Mouse (Mus musculus) urinary bladder, adult 18-20 months (tissue): ENCODE measurements around the gene Dusp6.
"Not testable (repeated sequence)": the region's sequence is repeated elsewhere in the genome, so short reads cannot be mapped to it uniquely, and the experiment has no call there.

Experiments
- DNase-seq, 2 experiments: peaks; one replicate each; pipeline ENCODE4 v3.0.0; 2022; ENCODE audit warnings: low spot score in 2 of 2, mixed read lengths in 2 of 2

Dusp6 gene

DNA sequence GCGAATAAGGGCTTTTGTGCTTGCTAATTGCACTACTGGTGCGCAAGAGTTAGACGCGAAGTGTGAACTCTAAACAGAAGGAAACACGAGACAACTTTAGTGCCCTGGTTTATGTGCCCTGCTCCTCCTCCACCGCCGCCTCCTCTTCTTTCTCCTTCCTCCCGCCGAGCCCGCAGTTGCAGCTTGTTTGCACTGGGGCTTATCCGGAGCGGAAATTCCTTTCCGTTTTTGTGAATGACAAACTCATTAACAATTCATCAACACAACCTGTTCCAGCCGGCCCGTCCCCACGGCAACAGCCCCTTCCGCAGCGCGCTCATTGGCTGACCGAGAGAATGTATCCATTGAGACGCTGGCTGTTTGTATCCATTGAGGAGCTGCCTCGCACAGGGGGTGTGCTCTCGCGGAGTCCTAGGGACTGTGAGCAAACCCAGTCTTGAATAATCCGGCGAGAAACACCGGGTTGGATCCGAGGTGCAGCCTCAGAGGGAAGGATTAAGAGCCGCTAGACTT lies at the start of gene Dusp6:
Dusp6 (plus strand) TSS at position 365 of the 513 bp plus-strand sequence.
- peak; percentile 86 to 96 for DNase-seq

- no peak for DNase-seq
These were observed 48.4 kb upstream of the Dusp6 start for GRCm38 (mm10) chr10:99214421-99215299.

DNA sequence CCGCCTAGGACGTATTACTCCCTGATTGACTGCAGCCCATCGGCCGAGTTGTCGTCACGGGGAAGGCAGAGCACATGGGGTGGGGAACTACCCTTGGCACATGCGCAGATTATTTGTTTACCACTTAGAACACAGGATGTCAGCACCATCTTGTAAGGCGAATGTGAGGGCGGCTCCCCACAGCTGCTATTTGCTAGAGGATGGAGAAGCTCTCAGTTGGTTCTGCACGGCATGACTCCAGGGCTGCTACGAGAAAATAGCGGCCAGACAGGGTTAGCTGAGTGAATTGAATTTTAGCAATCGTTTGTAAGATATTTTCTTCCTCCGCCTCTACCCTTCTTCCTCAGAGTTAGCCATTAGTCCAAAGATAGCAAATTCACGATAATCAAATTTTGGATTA lies 46.5 kb upstream of the Dusp6 start:
- not testable (repeated sequence) for DNase-seq

DNA sequence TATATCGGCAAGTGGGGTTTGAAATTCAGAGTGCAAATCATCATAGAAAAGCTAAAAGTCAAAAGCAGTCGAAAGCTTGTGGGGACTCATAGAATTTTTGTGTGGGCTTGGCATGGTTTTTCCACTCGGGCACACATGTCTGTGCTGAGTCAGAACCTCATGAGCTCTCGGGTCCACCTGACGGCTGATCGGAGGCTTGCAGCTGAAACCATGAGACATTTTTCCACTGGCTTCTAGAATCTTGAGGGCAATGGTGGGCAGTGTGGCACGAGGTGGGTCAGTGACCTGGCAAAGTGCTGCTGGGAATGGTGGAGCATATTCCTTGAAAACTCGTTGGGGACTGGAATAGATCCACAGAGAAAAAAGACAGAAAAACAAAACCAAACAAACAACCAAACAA lies 41.5 kb upstream of the Dusp6 start:
- DNase-seq, result no peak

- DNase-seq, result no peak
These were observed 40.3 kb upstream of the Dusp6 start for GRCm38 (mm10) chr10:99222726-99223125.

- no peak for DNase-seq
These were observed 38.8 kb upstream of the Dusp6 start for GRCm38 (mm10) chr10:99224218-99224617.

GRCm38 (mm10) chr10:99226782-99227181 lies 36.2 kb upstream of the Dusp6 start:
- no peak for DNase-seq

DNA sequence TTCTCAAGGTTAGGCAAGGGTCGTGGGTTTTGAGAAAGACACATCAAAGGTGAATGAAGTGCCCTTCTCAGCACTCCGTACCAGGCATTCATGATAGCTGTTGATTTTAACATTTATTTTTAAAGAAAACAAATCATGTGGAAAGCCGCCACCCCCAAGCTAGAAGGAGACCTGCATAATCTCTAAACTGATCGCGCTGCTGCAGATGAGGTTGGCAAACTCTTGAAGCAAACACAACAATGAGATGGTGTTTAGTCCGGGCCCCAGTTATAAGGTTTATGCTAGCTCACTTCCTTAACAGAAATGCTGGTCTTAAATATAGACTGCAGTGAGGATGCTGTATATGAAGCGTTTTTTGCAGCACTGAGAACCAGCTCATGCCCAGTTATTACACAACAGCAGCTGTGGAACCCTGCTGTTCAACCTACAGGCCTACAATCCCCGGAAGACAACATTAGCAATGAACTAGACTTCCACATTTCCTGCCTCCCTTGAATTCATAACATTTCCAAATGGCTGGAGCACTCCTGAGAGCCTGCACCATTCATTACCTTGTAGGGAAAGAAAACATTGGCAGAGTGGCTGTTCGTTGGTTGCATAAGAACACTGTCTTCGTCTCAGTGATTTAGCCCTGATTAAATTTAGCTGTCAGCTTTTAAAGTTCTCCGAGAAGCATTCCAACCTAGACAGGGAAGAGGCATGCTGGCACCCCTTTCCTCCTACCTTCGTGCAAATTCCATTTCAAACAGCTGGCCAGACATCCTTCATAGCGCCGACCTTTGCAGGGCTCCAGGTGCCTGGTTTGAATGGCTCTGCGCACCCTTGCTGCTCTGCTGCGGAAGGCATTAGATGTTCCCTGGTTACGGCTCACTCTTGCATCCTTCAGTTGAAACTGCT lies 34.8 kb upstream of the Dusp6 start:
- no peak for DNase-seq

GRCm38 (mm10) chr10:99229031-99229684 lies 33.9 kb upstream of the Dusp6 start:
- no peak for DNase-seq

DNA sequence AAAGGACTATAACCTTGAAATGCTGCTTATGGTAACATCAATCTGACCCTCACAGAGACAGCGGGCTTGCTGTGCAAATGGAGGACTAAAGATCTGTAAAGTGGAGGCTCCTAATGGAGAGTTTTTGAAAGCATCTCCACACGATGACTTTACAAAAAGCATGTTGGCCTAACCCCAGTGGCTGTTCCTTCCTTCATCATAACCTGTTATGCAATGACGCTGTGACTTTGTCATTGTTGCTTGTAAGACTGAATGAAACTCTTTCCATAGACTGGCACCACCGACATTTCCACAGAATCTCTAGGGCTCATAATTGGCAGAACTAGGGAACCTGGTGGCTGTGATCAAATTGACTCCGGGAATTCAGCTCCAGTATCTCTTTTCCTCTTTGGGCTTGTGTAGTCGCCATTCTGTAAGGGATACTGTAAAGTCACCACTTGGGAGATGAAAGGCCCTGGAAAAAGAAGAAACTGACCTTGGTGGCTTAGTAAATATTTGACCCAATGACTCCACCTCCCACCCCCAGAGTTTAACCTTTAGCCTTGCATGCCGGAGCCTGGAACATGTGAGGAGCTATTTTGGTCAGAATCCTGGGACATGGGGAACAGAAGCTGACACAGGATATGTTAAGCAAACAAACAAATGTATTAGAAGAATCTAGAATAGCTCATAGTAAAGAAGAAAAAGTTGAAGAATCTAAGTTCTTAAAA lies 30.4 kb upstream of the Dusp6 start:
- no peak for DNase-seq

DNA sequence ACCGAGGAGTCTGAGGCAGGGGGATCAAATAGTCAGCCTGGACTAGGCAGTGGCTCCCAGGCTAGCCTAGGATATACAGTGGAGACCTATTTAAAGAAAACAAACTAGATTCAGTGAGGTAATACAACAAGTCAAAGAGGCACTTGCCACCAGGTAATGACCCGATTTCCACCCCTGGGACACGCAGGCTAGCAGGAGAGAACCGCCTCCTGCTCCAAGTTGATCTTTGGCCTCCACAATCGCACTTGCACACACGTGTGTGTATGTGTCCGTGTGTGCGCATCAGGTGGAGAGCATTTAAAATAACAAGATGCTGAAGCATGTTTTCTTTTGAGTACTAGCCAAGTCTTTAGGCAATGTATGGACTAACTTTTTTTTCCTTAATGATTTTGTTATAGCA lies 28.7 kb upstream of the Dusp6 start:
- no peak for DNase-seq

- DNase-seq, result no peak
These were observed 27.9 kb upstream of the Dusp6 start for GRCm38 (mm10) chr10:99235081-99235480.

DNA sequence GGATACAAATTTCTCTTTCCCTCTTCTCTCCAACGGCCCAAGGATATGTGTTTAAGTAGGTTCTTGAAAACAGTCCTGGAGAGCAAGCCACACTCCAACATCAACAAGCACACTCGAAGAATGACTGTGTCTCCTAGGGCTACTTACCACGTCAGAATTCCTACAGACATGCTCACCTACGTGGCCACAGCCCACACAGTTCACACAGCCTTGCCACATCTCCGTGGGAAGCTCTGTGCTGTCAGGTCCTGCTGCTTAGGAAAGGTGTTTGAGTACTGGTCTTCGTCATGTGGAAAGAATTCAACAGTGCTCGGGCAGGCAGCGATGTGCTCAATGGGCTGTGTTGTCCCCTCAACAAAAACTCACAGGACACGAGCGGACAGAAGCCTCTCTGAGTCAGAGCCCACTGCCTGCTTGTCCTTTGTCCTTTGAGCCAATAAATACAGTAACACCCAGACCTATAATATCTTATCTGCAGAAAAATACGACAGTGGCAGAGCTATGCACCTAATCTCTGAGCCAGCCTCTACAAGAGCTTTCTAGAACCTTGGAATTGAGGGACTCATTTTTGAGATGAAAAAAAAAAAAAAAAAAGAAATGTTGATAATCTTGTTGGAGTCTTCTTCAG lies 25.7 kb upstream of the Dusp6 start:
- DNase-seq, result peak in 1 of 2 experiments; percentile 17

DNA sequence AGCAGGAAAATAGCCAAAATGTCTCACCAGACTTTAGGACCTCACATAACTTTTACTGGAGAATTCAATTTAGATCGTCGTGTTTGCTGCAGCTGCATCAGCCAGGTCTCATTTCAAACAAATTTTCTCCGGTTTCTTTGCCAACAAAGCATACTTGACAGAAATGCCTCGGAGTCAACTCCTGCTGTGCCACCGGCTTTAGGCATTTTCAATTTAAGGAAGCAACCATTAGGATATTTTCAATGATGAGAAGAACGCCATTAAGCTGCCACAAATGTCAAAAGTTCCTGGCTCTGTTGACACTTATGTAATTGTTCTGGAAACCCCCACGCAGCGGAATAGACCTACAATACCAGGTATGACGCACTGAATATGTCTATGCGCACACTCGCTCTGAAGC lies 24.5 kb upstream of the Dusp6 start:
- no peak for DNase-seq

- DNase-seq, result no peak
These were observed 21.7 kb upstream of the Dusp6 start for GRCm38 (mm10) chr10:99241284-99241828.

DNA sequence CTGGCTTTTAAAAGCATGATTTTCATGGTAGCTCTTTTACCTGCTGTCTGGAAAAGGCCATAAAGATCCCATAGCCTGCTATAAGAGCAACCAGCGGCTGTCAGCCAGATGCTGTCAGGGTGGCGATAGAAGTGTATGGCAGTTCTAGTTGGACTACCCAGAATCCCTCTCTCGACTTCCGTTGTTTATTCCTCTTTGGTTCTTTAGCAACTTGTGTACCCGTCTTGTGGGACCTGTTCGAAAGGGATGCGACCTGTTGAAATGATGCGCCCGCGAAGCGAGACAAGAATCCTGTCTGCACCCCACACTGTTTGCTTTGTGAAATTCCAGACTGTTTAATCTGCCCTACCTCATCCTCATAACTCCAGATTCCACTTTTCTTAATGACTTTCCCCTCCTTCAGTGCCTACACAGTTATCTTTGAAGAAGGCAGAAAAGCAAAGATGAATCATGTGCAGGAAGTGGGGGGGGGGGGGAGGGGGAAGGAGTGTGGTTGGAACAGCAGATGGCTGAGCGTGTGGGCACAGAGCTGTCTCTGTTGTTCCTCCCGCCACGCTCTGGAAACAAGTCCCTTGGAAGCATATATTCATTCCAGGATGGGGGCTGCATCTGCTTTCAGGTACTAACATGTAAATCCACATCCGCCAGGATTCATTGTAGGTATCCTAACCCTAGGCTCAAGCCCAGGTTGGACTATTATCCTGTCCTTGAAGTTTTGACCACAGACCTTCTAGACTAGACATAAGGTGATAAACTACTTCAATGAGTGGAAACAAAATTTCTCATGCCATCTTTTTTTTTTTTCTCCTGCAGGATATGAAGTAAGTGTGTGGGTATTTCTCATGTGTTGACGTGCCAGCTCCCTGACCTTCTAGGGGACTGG lies 21.0 kb upstream of the Dusp6 start:
- DNase-seq, result no peak

GRCm38 (mm10) chr10:99242721-99243120 lies 20.3 kb upstream of the Dusp6 start:
- DNase-seq, result no peak

GRCm38 (mm10) chr10:99243907-99244489 lies 19.0 kb upstream of the Dusp6 start:
- no peak for DNase-seq

- DNase-seq, result no peak
These were observed 18.3 kb upstream of the Dusp6 start for GRCm38 (mm10) chr10:99244655-99245260.
